Mouse (Mus musculus) midbrain, postnatal 0 days (tissue): ENCODE measurements at regions not wholly inside any gene's neighbourhood (a gene's known extent, or its start where the extent isn't known, plus 50 kb on each side); places are given as distances from the start of the nearest gene placed in this dataset.
A peak's percentile ranks its signal among the peaks of the same experiment; 100 is the strongest.

Experiments used
- ATAC-seq: fragments of 200-750 bp; cut with Nextera tagmentation; 2 replicates; pipeline ENCODE4 v1.8.0; 2017; ENCODE audit warnings: moderate number of reproducible peaks, mild to moderate bottlenecking, moderate TSS enrichment, moderate library complexity; ENCODE audit not compliant: low FRiP score
- DNase-seq: peaks from one replicate; pipeline ENCODE4 v3.0.0-alpha.2; 2015; ENCODE audit warnings: low spot score
- H3K27ac ChIP-seq: fragments of 300-500 bp; sonication (generic); 2 replicates; pipeline ENCODE4 v1.5.1; 2014; ENCODE audit warnings: low read depth, mild to moderate bottlenecking, low read length, mixed read lengths
- H3K27me3 ChIP-seq: fragments of 300-500 bp; sonication (generic); 2 replicates; pipeline ENCODE4 v1.6.1; 2014; ENCODE audit warnings: low read length, control low read depth, mixed read lengths; ENCODE audit not compliant: insufficient read depth
- H3K36me3 ChIP-seq: fragments of 300-500 bp; sonication (generic); 2 replicates; pipeline ENCODE4 v1.6.1; 2014; ENCODE audit warnings: low read length, control low read depth, mixed read lengths; ENCODE audit not compliant: insufficient read depth
- H3K4me1 ChIP-seq: fragments of 300-500 bp; sonication (generic); 2 replicates; pipeline ENCODE4 v1.6.1; 2014; ENCODE audit warnings: mild to moderate bottlenecking, control low read depth, antibody characterized with exemption, low read length, mixed read lengths; ENCODE audit not compliant: insufficient read depth
- H3K4me2 ChIP-seq: fragments of 300-500 bp; sonication (generic); 2 replicates; pipeline ENCODE4 v1.6.1; 2014; ENCODE audit warnings: low read depth, mild to moderate bottlenecking, low read length, mixed read lengths; ENCODE audit not compliant: poor library complexity, severe bottlenecking
- H3K4me3 ChIP-seq: fragments of 300-500 bp; sonication (generic); 2 replicates; pipeline ENCODE4 v1.5.1; 2014; ENCODE audit warnings: low read depth, mild to moderate bottlenecking, low read length, moderate library complexity
- H3K9ac ChIP-seq: fragments of 300-500 bp; sonication (generic); replicated peaks from 2 replicates; pipeline ENCODE4 v1.6.1; 2014; ENCODE audit warnings: mild to moderate bottlenecking, low read length, moderate library complexity, mixed read lengths; ENCODE audit not compliant: poor library complexity, severe bottlenecking
- H3K9me3 ChIP-seq: fragments of 300-500 bp; sonication (generic); 2 replicates; pipeline ENCODE4 v1.6.1; 2016; ENCODE audit warnings: low read length, control low read depth
- CTCF ChIP-seq: IDR thresholded peaks from 2 replicates; pipeline ENCODE4 v1.5.1; 2016; ENCODE audit warnings: antibody characterized with exemption, mild to moderate bottlenecking
- WGBS: fragments of 180-500 bp; shearing (Covaris S2); extraction: QIAGEN DNeasy Blood & Tissue Kit; methylation state at CpG from one replicate; pipeline ENCODE4 v1.1.7; 2014; 5-methylcytosine and 5-hydroxymethylcytosine counted together

DNA sequence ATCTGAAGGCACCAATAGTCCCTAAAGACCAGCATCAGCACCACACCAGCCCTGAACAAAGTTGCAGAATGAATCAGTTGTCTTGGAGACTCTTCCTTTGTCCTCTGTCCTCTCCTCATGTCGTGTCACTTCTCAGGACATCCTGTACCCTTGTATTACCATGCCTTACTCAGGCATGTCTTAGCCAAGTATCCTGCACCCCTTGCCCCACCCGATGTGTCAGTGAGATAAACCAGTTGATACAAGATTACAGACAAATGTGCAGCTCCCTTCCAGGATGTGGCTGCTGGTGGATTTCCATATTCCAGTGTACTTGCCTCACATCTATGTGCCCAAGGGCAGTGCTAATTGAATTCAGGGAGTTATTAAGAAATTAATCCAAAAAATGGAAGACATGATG lies 151.8 kb downstream of the Tbc1d30 start:
- Histone ChIP-seq H3K9ac (no peak overlapping the region), H3K27ac (no peak overlapping the region), H3K4me2 (no peak overlapping the region), H3K9me3 (no peaks in the 10 kb centered on the region), H3K27me3 (no peaks in the 10 kb centered on the region; the same call in 1 of the 2 replicates), H3K4me1 (no peaks in the 10 kb centered on the region), H3K4me3 (no peak overlapping the region), H3K36me3 (no peaks in the 10 kb centered on the region)
- ATAC-seq, result no peak
- WGBS, result 73% methylated on average over 2 of the region's 2 CpGs
- no peak for TF ChIP-seq CTCF
- no peak for DNase-seq

DNA sequence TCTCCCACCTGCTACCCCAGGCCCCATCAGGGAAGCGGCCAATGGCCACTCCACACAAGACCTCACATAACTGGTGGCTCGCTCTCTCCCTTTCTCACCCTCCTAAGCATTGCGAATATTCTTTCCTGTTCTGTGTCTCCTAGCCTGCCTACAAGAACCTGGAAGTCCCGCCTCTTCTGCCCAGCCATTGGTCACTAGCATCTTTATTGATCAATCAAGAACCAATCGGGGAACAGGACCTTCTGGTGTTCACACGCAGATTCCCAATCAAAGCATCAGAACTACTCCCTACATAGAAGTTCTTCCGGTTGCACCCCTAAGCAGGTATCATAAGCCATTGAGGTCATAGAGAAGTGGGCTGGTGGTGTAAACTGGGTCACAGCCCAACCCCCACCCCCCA lies 148.5 kb downstream of the Tbc1d30 start:
- TF ChIP-seq CTCF, result no peak
- ATAC-seq, result no peak
- peaks cover 8% of the 10 kb centered on the region; the same call in 1 of the 2 replicates for H3K4me1 ChIP-seq
- no peaks in the 10 kb centered on the region for H3K36me3 ChIP-seq
- no peaks in the 10 kb centered on the region; the same call in 1 of the 2 replicates for H3K27me3 ChIP-seq
- no peak for DNase-seq
- 93% methylated on average over 7 of the region's 7 CpGs for WGBS
- H3K27ac ChIP-seq, result no peak overlapping the region
- no peak overlapping the region for H3K9ac ChIP-seq
- no peak overlapping the region for H3K4me2 ChIP-seq
- no peak overlapping the region for H3K4me3 ChIP-seq
- H3K9me3 ChIP-seq, result no peaks in the 10 kb centered on the region

DNA sequence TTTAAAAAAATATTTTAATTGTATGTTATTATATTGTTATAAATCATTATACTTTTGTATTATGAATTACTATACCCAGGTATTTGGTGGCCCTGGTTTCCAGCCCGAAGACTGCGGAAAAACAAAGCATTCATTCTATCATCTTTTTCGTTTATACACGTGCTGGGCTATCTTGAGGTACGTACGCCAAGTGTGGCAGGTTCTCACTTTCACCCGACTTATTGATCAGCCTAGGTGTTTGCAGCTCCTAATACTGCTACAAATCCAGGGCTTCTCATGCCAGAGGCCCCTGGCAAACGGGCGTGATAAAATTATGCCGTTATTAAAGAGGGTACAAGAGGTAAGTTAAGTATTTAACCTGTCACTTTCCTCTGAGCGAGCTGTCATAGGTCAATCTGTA lies 145.5 kb downstream of the Tbc1d30 start:
- ATAC-seq (no peak), DNase-seq (no peak)
- Histone ChIP-seq H3K27ac (no peak overlapping the region), H3K4me3 (no peak overlapping the region), H3K27me3 (no peaks in the 10 kb centered on the region; the same call in 1 of the 2 replicates), H3K4me2 (no peak overlapping the region), H3K9ac (no peak overlapping the region), H3K4me1 (peaks cover 8% of the 10 kb centered on the region; the same call in 1 of the 2 replicates), H3K9me3 (no peaks in the 10 kb centered on the region), H3K36me3 (no peaks in the 10 kb centered on the region)
- no peak for TF ChIP-seq CTCF
- WGBS, result 70% methylated on average over 11 of the region's 11 CpGs

DNA sequence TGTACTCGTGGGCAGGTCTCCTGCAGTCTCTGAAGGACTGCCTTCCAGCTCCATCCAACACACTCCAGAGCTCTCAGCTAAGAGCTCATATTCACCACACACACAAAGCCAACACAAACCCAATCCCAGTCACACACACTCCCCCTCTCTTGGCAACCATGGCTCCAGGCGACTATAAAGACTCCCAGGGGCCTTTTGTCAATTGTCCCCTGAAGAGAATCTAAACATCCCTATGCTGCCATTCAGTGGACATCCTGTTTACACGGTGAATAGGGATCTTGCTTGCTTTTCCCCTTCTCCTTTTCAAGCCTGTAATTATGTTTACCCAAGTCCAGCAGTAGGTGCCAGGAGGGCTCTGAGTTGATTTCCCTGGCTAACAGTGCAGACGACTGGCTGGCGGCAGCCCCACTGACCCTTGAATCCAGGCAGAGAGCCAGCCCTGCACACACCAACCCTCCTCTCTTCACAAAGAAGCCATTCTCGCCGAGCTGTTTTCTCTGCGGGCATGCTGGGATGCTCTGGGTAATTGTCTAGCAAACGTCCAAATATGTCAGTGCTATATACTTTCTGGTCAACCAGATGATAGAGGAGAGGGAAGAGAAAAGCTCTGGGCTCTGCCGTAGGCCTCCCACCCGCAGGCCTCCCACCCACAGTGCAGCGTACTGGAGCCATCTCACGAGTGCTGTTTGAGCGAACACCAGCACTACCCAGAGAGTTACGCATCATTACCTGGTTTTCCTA lies 144.9 kb downstream of the Tbc1d30 start:
- Histone ChIP-seq H3K36me3 (no peaks in the 10 kb centered on the region), H3K9ac (no peak overlapping the region), H3K4me3 (no peak overlapping the region), H3K27me3 (no peaks in the 10 kb centered on the region; the same call in 1 of the 2 replicates), H3K4me1 (peaks cover 8% of the 10 kb centered on the region; the same call in 1 of the 2 replicates), H3K9me3 (no peaks in the 10 kb centered on the region), H3K27ac (peak overlapping the region; percentile 59; the same call in 1 of the 2 replicates), H3K4me2 (peak overlapping the region; percentile 16; the same call in 1 of the 2 replicates)
- DNase-seq, result peak; percentile 95
- peak; percentile 26; the same call in 1 of the 2 replicates for TF ChIP-seq CTCF
- peak; percentile 91 for ATAC-seq
- 7% methylated on average over 15 of the region's 15 CpGs for WGBS

DNA sequence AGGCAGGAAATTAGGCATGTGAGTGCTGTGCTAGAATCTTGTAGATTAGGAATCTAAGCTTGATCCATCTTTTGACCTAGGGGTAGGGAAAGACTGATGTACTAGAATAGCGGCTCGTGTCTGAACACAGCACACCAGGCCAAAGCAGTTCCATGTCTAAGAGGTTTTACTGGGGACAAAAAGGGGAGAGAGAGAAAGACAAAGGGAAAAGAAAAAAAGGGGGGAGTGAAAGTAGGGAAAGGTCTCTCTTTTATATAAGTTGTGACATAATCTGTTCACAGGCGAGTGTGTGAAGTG lies 144.4 kb downstream of the Tbc1d30 start:
- Histone ChIP-seq H3K27ac (peak overlapping the region; percentile 59; the same call in 1 of the 2 replicates), H3K4me3 (no peak overlapping the region), H3K9me3 (no peaks in the 10 kb centered on the region), H3K4me1 (peaks cover 8% of the 10 kb centered on the region; the same call in 1 of the 2 replicates), H3K27me3 (no peaks in the 10 kb centered on the region; the same call in 1 of the 2 replicates), H3K36me3 (no peaks in the 10 kb centered on the region), H3K4me2 (0 out of 2 replicates have a peak overlapping the region, but pooled peaks have one; percentile 16), H3K9ac (no peak overlapping the region)
- 29% methylated on average over 3 of the region's 3 CpGs for WGBS
- no peak for ATAC-seq
- DNase-seq, result no peak
- no peak for TF ChIP-seq CTCF
